Mouse (Mus musculus): ENCODE measurements at regions not wholly inside any gene's neighbourhood (a gene's known extent, or its start where the extent isn't known, plus 50 kb on each side); places are given as distances from the start of the nearest gene placed in this dataset.

DNA sequence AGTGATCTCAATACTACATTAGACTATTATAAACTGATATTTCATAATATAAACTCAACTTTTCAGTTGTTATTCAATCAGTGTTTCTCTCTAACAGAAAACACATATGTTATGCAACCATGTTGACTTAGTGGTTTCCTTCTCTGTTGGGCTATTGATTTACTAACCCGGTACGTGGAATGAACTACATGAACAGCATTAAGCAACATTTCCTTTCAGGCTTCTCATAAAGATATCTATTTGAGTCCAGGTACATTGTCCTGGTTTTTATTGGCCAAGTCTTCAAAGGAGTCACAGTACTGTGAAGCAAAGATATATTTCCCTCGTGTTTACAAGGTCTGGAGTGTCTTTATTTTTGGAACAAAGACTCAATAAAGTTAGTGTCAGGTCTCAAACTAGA lies 173.1 kb upstream of the Ufl1 start:
- H3K27me3 ChIP-seq (ENCODE audit: control insufficient read depth, insufficient read depth, low read length) = no peaks in the 10 kb centered on the region
- no peak overlapping the region for H3K4me3 ChIP-seq (ENCODE audit: low read depth, low read length)
- no peaks in the 10 kb centered on the region for H3K4me1 ChIP-seq (ENCODE audit: control insufficient read depth, insufficient read depth, low read length)
- no peak for ATAC-seq (ENCODE audit: insufficient number of reproducible peaks, low FRiP score, low TSS enrichment, low read depth)
- H3K9ac ChIP-seq (ENCODE audit: low read length) = no peak overlapping the region
- 54% methylated on average over 3 of the region's 3 CpGs for WGBS
- H3K9me3 ChIP-seq (ENCODE audit: control insufficient read depth, low read length) = no peaks in the 10 kb centered on the region
- no peak for DNase-seq (ENCODE audit: low spot score)
- no peak overlapping the region for H3K27ac ChIP-seq (replicated peaks; ENCODE audit: low read depth, low read length)
- H3K4me2 ChIP-seq (ENCODE audit: low read depth, severe bottlenecking) = no peak overlapping the region
- H3K36me3 ChIP-seq (ENCODE audit: control insufficient read depth, insufficient read depth, low read length) = no peaks in the 10 kb centered on the region

GRCm38 (mm10) chr4:25453127-25453806 lies 171.6 kb upstream of the Ufl1 start:
- Histone ChIP-seq H3K27me3 (ENCODE audit: control insufficient read depth, insufficient read depth, low read length) (no peaks in the 10 kb centered on the region), H3K9ac (ENCODE audit: low read length) (no peak overlapping the region), H3K4me3 (ENCODE audit: low read depth, low read length) (no peak overlapping the region), H3K27ac (replicated peaks; ENCODE audit: low read depth, low read length) (no peak overlapping the region), H3K36me3 (ENCODE audit: control insufficient read depth, insufficient read depth, low read length) (no peaks in the 10 kb centered on the region), H3K4me1 (ENCODE audit: control insufficient read depth, insufficient read depth, low read length) (no peaks in the 10 kb centered on the region), H3K9me3 (ENCODE audit: control insufficient read depth, low read length) (no peaks in the 10 kb centered on the region), H3K4me2 (ENCODE audit: low read depth, severe bottlenecking) (no peak overlapping the region)
- ATAC-seq (ENCODE audit: insufficient number of reproducible peaks, low FRiP score, low TSS enrichment, low read depth) (no peak), DNase-seq (ENCODE audit: low spot score) (no peak)
- WGBS = 92% methylated on average over 6 of the region's 6 CpGs

GRCm38 (mm10) chr4:25451865-25452264 lies 170.2 kb upstream of the Ufl1 start:
- Histone ChIP-seq H3K27me3 (ENCODE audit: control insufficient read depth, insufficient read depth, low read length) (no peaks in the 10 kb centered on the region), H3K4me1 (ENCODE audit: control insufficient read depth, insufficient read depth, low read length) (no peaks in the 10 kb centered on the region), H3K9me3 (ENCODE audit: control insufficient read depth, low read length) (no peaks in the 10 kb centered on the region), H3K4me2 (ENCODE audit: low read depth, severe bottlenecking) (no peak overlapping the region), H3K4me3 (ENCODE audit: low read depth, low read length) (no peak overlapping the region), H3K36me3 (ENCODE audit: control insufficient read depth, insufficient read depth, low read length) (no peaks in the 10 kb centered on the region), H3K9ac (ENCODE audit: low read length) (no peak overlapping the region), H3K27ac (replicated peaks; ENCODE audit: low read depth, low read length) (no peak overlapping the region)
- ATAC-seq (ENCODE audit: insufficient number of reproducible peaks, low FRiP score, low TSS enrichment, low read depth) = no peak
- DNase-seq (ENCODE audit: low spot score) = no peak
- WGBS = 75% methylated on average over 6 of the region's 6 CpGs

- WGBS = 85% methylated on average over 8 of the region's 8 CpGs
- Histone ChIP-seq H3K27ac (replicated peaks; ENCODE audit: low read depth, low read length) (no peak overlapping the region), H3K9me3 (ENCODE audit: control insufficient read depth, low read length) (no peaks in the 10 kb centered on the region), H3K4me1 (ENCODE audit: control insufficient read depth, insufficient read depth, low read length) (no peaks in the 10 kb centered on the region), H3K36me3 (ENCODE audit: control insufficient read depth, insufficient read depth, low read length) (no peaks in the 10 kb centered on the region), H3K27me3 (ENCODE audit: control insufficient read depth, insufficient read depth, low read length) (no peaks in the 10 kb centered on the region), H3K4me2 (ENCODE audit: low read depth, severe bottlenecking) (no peak overlapping the region), H3K9ac (ENCODE audit: low read length) (no peak overlapping the region), H3K4me3 (ENCODE audit: low read depth, low read length) (no peak overlapping the region)
- ATAC-seq (ENCODE audit: insufficient number of reproducible peaks, low FRiP score, low TSS enrichment, low read depth) (no peak), DNase-seq (ENCODE audit: low spot score) (no peak)
Observed at GRCm38 (mm10) chr4:25432203-25432602, 150.6 kb upstream of the Ufl1 start.

DNA sequence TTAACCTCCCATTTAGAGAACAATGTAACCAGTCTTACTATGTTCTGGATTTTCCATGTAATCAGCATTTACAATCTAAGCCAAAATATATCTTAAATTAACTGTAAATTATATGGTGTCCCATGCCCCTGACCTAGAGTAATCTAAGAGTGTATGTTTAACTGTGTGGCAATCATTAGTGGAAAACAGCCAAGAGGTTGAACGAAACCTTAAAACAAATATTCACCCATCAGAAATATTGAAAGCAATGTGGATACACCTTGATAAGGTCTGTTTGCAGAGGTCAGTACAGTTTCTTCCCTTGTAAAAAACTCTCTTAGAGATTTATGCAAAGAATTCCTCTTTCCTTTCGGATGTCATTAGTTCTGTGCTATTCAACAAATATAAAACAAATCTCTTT lies 134.7 kb upstream of the Ufl1 start:
- DNase-seq (ENCODE audit: low spot score) (no peak), ATAC-seq (ENCODE audit: insufficient number of reproducible peaks, low FRiP score, low TSS enrichment, low read depth) (no peak)
- no peaks in the 10 kb centered on the region for H3K4me1 ChIP-seq (ENCODE audit: control insufficient read depth, insufficient read depth, low read length)
- no peak overlapping the region for H3K4me3 ChIP-seq (ENCODE audit: low read depth, low read length)
- WGBS = 90% methylated on average over 2 of the region's 2 CpGs
- no peaks in the 10 kb centered on the region for H3K9me3 ChIP-seq (ENCODE audit: control insufficient read depth, low read length)
- H3K36me3 ChIP-seq (ENCODE audit: control insufficient read depth, insufficient read depth, low read length) = no peaks in the 10 kb centered on the region
- H3K9ac ChIP-seq (ENCODE audit: low read length) = no peak overlapping the region
- no peaks in the 10 kb centered on the region for H3K27me3 ChIP-seq (ENCODE audit: control insufficient read depth, insufficient read depth, low read length)
- H3K27ac ChIP-seq (replicated peaks; ENCODE audit: low read depth, low read length) = no peak overlapping the region
- no peak overlapping the region for H3K4me2 ChIP-seq (ENCODE audit: low read depth, severe bottlenecking)

DNA sequence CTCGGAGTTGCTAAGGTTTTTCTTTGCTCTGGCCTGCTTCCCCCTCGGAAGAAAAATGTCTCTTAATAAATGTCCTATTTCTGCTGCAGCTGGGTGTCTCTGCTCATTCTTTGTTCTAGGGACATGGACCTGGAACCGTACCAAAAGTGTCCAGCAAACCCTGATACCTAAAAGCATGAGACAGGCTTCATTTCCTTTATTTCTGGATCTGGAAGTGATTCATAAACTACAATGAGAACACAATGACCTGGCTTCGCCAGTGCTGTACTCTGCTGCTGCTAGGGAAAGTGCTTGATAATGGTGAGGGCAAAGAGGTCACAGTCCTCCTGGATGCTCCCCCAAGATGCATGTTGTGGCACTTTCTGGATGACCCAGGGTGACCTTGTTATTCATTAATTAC lies 128.8 kb upstream of the Ufl1 start:
- H3K4me3 ChIP-seq (ENCODE audit: low read depth, low read length) = no peak overlapping the region
- H3K27ac ChIP-seq (replicated peaks; ENCODE audit: low read depth, low read length) = no peak overlapping the region
- H3K9me3 ChIP-seq (ENCODE audit: control insufficient read depth, low read length) = no peaks in the 10 kb centered on the region
- no peak overlapping the region for H3K9ac ChIP-seq (ENCODE audit: low read length)
- peaks cover 4% of the 10 kb centered on the region; the same call in 1 of the 2 replicates for H3K4me1 ChIP-seq (ENCODE audit: control insufficient read depth, insufficient read depth, low read length)
- H3K4me2 ChIP-seq (ENCODE audit: low read depth, severe bottlenecking) = no peak overlapping the region
- WGBS = 68% methylated on average over 4 of the region's 4 CpGs
- H3K27me3 ChIP-seq (ENCODE audit: control insufficient read depth, insufficient read depth, low read length) = no peaks in the 10 kb centered on the region
- no peak for DNase-seq (ENCODE audit: low spot score)
- H3K36me3 ChIP-seq (ENCODE audit: control insufficient read depth, insufficient read depth, low read length) = no peaks in the 10 kb centered on the region
- no peak for ATAC-seq (ENCODE audit: insufficient number of reproducible peaks, low FRiP score, low TSS enrichment, low read depth)

- Histone ChIP-seq H3K4me3 (ENCODE audit: low read depth, low read length) (no peak overlapping the region), H3K9me3 (ENCODE audit: control insufficient read depth, low read length) (no peaks in the 10 kb centered on the region), H3K4me1 (ENCODE audit: control insufficient read depth, insufficient read depth, low read length) (peaks cover 4% of the 10 kb centered on the region; the same call in 1 of the 2 replicates), H3K9ac (ENCODE audit: low read length) (no peak overlapping the region), H3K27ac (replicated peaks; ENCODE audit: low read depth, low read length) (no peak overlapping the region; the same call in 1 of the 2 replicates), H3K27me3 (ENCODE audit: control insufficient read depth, insufficient read depth, low read length) (no peaks in the 10 kb centered on the region), H3K36me3 (ENCODE audit: control insufficient read depth, insufficient read depth, low read length) (no peaks in the 10 kb centered on the region), H3K4me2 (ENCODE audit: low read depth, severe bottlenecking) (no peak overlapping the region)
- peak; percentile 49 for DNase-seq (ENCODE audit: low spot score)
- ATAC-seq (ENCODE audit: insufficient number of reproducible peaks, low FRiP score, low TSS enrichment, low read depth) = peak; percentile 87
- WGBS = 23% methylated on average over 3 of the region's 3 CpGs
Observed at GRCm38 (mm10) chr4:25408696-25409448, 127.3 kb upstream of the Ufl1 start.

DNA sequence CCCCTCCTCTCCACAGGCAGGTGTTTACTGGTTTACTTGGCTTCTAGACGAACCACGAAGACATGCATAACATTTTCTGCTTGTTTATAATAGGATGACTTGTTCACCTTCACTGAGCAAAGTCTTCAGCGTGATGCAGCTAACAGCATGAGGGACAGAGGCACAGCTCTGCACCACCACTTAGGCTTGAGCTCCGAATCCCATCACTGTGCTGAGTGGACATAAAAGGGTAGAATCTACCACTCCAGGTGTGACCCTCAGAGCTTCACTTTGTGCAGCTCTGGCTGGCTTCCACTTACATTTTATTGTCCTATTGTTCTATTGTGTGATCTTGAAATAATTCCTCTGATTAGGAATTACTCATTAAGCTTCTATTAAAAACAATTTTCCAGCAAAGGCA lies 126.2 kb upstream of the Ufl1 start:
- H3K4me3 ChIP-seq (ENCODE audit: low read depth, low read length) = no peak overlapping the region
- WGBS = 56% methylated on average over 4 of the region's 4 CpGs
- H3K4me1 ChIP-seq (ENCODE audit: control insufficient read depth, insufficient read depth, low read length) = peaks cover 4% of the 10 kb centered on the region; the same call in 1 of the 2 replicates
- no peaks in the 10 kb centered on the region for H3K9me3 ChIP-seq (ENCODE audit: control insufficient read depth, low read length)
- no peak overlapping the region for H3K9ac ChIP-seq (ENCODE audit: low read length)
- H3K36me3 ChIP-seq (ENCODE audit: control insufficient read depth, insufficient read depth, low read length) = no peaks in the 10 kb centered on the region
- no peak for ATAC-seq (ENCODE audit: insufficient number of reproducible peaks, low FRiP score, low TSS enrichment, low read depth)
- H3K27me3 ChIP-seq (ENCODE audit: control insufficient read depth, insufficient read depth, low read length) = no peaks in the 10 kb centered on the region
- H3K4me2 ChIP-seq (ENCODE audit: low read depth, severe bottlenecking) = no peak overlapping the region
- H3K27ac ChIP-seq (replicated peaks; ENCODE audit: low read depth, low read length) = no peak overlapping the region
- DNase-seq (ENCODE audit: low spot score) = no peak

All from limb, embryonic 11.5 days (tissue).